Mouse (Mus musculus): Measurements from ENCODE around the gene Phkg1.
"Not testable (repeated sequence)": the region's sequence is repeated elsewhere in the genome, so short reads cannot be mapped to it uniquely, and the experiment has no call there.

The Phkg1 gene

DNA sequence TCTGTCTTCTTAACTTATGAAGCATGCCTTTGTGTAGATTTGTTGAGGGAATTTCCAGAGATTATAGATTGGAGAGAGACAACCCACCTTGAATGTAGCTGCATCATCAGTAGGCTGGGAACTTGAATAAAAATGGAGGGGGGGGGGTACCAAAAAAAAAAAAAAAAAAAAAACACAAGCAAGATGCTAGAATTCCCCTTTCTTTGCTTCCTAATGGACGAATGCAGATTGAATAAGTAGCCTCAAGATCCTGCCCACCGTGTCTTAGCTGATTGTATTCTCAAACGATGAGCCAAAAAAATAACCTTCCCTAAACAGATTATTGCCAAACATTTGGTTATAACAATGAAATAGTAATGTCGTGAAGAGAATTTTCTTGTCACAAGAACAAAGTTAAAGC is 9.4 kb upstream of the Phkg1 start:
- DNase-seq (ENCODE audit: low spot score in 2 of 2), result no peak

- peak; percentile 61 to 80 for DNase-seq (ENCODE audit: low spot score in 2 of 2)
Observed at GRCm38 (mm10) chr5:129895198-129896088, 2.9 kb downstream of the Phkg1 start, which contains the start of gene Zbed5. Gene Zbed5, plus strand, starts transcription at chr5:129895723.

- not testable (repeated sequence) for DNase-seq (ENCODE audit: low spot score in 2 of 2)
Observed at GRCm38 (mm10) chr5:129890390-129890789, 8.0 kb downstream of the Phkg1 start.

GRCm38 (mm10) chr5:129886911-129887636 is 11.3 kb downstream of the Phkg1 start, which contains the start of gene Chchd2:
Gene Chchd2, minus strand, starts transcription at chr5:129887470.
- peak; percentile 90 for DNase-seq (ENCODE audit: low spot score in 2 of 2)

DNA sequence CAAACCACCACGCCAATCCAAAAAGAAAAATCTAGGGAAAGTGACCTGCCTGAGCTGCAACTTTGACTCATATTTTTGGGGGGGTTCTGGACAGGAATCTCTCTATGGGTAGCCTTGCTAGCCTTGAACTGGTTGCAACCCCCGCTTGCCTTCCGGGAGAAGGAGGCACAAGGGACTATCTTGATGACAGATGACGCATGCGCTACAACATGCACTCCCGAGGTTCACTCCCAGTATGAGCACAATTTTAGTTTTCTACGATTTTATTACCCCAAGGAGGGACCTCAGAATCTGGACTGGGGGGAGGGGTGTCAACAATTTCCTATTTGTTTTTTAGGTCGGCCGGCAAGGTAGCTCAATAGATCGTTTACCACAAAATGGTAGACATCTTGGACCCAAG is 12.1 kb downstream of the Phkg1 start:
- DNase-seq (ENCODE audit: low spot score in 2 of 2), result no peak

DNA sequence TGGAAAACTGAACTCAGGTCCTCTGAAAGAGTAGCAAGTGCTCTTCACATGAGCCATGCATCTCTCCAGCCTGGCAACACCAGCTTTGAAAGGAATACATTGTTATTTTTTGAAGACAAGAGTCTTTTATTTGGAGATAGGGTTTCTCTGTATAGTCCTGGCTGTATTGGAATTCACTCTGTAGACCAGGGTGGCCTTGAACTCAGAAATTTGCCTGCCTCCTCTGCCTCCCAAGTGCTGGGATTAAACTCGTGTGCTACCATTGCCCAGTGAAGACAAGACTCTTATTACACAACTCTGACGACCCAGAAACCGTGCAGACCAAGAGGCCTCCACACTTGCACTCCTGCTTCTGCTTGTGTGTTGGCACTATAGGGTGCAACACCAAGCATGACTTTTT is 18.5 kb downstream of the Phkg1 start:
- no peak for DNase-seq (ENCODE audit: low spot score in 2 of 2)

DNA sequence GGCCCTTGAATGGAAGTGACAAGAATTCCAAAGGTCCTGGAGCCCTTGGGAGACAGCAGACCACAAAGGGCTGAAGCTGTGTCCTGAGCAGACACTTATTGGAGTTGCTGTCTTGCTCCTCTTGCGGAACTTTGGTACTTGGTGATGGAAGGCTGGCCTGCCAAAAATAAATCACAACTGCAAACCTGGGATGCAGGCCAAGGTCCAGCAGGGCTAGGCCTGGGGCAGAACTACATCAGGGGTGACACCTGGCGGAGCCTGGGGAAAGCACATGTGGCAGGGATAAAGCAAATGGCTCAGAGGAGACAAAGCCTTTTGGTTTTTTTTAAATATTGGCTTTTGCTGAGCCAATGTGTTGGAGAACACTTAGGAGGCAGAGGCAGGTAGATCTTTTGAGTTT is 19.4 kb downstream of the Phkg1 start:
- peak in 1 of 2 experiments; percentile 23 for DNase-seq (ENCODE audit: low spot score in 2 of 2)

DNA sequence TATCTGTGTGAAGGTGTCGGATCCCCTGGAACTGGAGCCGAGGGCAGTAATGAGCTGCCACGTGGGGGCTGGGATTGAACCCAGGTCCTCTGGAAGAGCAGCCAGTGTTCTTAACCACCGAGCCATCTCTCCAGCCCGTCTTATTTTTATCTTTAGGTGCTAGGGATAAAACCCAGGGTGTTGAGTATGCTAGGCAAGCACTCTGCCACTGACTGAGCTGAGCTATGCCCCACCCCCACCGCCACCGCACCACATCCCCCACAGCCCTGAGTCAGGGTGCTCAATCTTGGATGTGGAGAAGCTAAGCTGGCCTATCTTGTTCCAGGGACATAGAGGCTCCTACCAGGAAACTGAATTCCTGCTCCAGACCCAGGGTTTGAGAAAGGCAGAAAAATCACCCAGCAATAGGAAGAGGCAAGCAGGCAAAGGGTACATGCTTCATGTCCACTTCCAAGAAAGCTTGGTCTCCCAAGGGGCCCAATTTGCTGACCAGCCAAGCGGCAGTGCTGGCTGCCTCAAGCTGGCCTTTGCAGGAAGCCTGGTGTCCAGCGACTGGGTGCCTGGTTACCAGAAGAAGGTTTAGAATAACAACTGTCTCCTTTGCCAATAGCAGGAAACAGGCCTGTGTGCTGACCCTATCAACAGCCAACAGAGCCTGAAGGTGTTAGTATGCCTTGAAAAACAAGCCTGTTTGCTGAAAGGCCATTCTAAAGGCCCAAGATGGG is 20.5 kb downstream of the Phkg1 start:
- DNase-seq (ENCODE audit: low spot score in 2 of 2), result no peak

GRCm38 (mm10) chr5:129875098-129875497 is 23.3 kb downstream of the Phkg1 start:
- no peak for DNase-seq (ENCODE audit: low spot score in 2 of 2)

GRCm38 (mm10) chr5:129873942-129874341 is 24.4 kb downstream of the Phkg1 start:
- no peak for DNase-seq (ENCODE audit: low spot score in 2 of 2)

DNA sequence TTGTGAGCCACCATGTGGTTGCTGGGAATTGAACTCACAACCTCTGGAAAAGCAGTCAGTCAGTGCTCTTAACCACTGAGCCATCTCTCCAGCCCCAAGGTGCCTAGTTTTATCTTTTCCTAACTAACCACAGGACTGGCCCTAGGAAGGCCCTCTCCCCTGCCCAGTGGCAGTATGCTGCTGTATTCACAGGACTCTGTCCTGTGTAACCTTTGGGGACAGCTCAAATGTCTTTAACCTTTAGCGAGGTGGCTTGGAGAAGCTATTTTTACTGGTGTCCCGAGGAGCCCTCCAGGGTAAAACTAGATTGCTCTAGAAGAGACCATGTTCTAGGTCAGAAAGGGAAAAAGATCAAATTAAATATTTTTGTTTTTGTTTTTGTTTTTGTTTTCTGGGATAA is 27.1 kb downstream of the Phkg1 start:
- no peak for DNase-seq (ENCODE audit: low spot score in 2 of 2)

GRCm38 (mm10) chr5:129869238-129869995 is 28.9 kb downstream of the Phkg1 start:
- no peak for DNase-seq (ENCODE audit: low spot score in 2 of 2)

DNA sequence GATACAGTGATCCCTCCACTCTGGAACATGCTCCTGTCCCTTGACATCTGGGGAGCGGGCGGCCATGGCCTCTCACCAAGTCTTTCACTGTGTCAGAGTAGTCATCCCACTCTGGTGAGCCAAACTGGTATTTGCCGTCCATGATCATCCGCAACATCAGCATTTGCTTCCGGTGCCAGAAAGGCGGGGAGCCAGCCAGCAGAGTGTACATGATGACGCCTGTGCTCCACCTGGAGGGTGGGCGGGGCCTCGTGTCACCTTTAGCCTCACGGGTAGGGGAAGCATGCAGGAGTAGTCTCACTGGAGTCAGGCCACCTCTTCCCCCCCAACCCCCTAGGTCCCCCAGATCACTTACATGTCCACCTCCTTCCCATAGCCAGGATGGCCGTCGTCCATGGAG is 32.5 kb downstream of the Phkg1 start:
- DNase-seq (ENCODE audit: low spot score in 2 of 2), result no peak

GRCm38 (mm10) chr5:129864467-129864866 is 33.9 kb downstream of the Phkg1 start:
- peak in 1 of 2 experiments; percentile 40 for DNase-seq (ENCODE audit: low spot score in 2 of 2)

DNA sequence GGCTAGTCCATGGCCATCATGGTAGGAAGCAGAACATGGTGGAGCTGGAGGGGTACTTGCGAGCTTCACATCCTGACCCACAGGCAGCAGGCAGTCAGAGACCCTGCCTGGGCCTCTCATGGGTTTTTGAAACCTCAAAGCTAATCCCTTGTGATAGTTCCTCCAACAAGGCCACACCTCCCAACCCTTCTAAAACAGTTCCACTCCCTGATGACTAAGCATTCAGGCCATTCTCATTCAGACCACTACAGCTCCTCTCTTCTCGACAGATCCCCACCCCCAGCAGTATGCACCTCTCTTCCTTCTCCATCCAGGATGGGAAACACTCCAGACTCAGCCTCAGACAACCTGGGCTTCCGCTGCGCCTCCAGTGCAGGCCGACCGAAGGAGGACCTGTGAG is 36.0 kb downstream of the Phkg1 start:
- DNase-seq (ENCODE audit: low spot score in 2 of 2), result no peak

DNA sequence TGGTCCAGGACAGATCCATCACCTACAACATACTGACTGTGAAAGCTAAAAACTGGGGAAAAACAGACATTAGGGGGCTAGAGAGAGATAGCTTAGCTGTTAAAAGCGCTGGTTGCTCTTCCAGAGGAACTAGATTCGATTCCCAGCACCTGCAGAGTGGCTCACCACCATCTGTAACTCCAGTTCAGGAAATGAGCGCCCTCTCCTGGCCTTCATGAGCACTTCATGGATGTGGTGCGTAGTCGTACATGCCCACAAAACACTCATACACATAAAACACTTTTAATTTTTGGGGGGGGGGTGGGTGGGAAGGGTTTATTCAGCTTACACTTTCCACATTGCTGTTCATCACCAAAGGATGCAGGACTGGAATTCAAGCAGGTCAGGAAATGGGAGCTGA is 41.9 kb downstream of the Phkg1 start:
- DNase-seq (ENCODE audit: low spot score in 2 of 2), result no peak

- no peak for DNase-seq (ENCODE audit: low spot score in 2 of 2)
Observed at GRCm38 (mm10) chr5:129855163-129855562, 43.2 kb downstream of the Phkg1 start.

DNA sequence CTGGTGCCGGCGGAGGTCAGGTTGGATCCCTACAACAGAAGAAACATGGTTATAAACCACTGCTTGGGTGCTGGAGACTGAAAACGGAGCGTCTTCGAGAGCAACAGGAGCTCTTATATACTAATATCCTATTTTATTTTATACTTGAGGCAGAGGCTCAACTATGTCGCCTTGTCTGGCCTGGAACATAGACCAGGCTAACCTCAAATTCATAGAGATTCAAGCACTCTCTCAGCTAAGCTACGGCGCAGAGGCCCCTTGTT is 50.9 kb downstream of the Phkg1 start:
- DNase-seq (ENCODE audit: low spot score in 2 of 2), result no peak

- peak; percentile 82 to 91 for DNase-seq (ENCODE audit: low spot score in 2 of 2)
Observed at GRCm38 (mm10) chr5:129846752-129847557, 51.4 kb downstream of the Phkg1 start, which contains the start of gene Sumf2. Gene Sumf2, plus strand, starts transcription at chr5:129846986.

- no peak for DNase-seq (ENCODE audit: low spot score in 2 of 2)
Observed at GRCm38 (mm10) chr5:129844848-129845247, 53.5 kb downstream of the Phkg1 start.
